25 mouse cellular contexts compared by ENCODE assay signal in the genomic region with DNA sequence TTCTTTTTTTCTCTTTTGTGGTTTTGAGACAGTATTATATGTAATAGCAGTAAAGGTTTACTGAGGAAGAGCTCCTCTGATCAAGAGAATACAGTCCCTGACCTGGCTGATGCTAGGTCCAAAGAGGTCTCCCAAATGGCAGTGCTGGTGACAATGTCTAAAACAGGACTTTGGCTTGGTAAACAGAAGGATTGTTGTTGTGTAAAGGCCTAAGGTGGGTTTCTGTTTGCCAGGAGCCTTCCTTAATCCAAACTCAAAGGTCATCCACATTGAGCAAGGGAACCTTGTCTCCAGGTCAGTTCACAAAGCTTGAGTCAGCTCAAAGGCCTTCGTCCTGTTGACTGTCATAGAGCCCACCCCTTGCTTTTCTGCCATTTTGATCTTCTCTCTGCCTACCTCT. TPM values are rescaled to one million over a fixed set of nuclear protein-coding genes. Genes with fewer than 3 reads are reported as not detected.
DNase-seq lines count a peak whose midpoint lies in the region; ATAC-seq lines count a peak whose summit lies in the region.
"Had no signal": no experiment of that assay in that cellular context is flagged by ENCODE, and none has a peak within 500 bp of the region (broad histone marks: within the 10 kb centered on the region; RNA-seq: fewer than 3 reads in every experiment).

No protein-coding gene starts in this region.

- no peaks in the 10 kb centered on the region for H3K9me3 ChIP-seq in liver, embryonic 12.5 days (replicated peaks)
- no peaks in the 10 kb centered on the region for H3K9me3 ChIP-seq in liver, embryonic 16.5 days (replicated peaks; ENCODE audit: control insufficient read depth, low read length)
- no peaks in the 10 kb centered on the region for H3K9me3 ChIP-seq in midbrain, embryonic 14.5 days (ENCODE audit: control insufficient read depth, low read length)
- H3K9me3 ChIP-seq: embryonic facial prominence, embryonic 13.5 days; forebrain, embryonic 12.5 days; heart, embryonic 12.5 days had no signal

- no peak overlapping the region for H3K9ac ChIP-seq in liver, embryonic 12.5 days
- H3K9ac ChIP-seq in liver, embryonic 16.5 days (ENCODE audit: low read depth, low read length): no peak overlapping the region
- H3K9ac ChIP-seq in midbrain, embryonic 14.5 days (replicated peaks; ENCODE audit: low read length): no peak overlapping the region
- H3K9ac ChIP-seq: embryonic facial prominence, embryonic 13.5 days; forebrain, embryonic 12.5 days; heart, embryonic 12.5 days had no signal

- ATAC-seq in liver, embryonic 12.5 days: 0 out of 2 replicates have a peak, but pooled peaks have one; percentile 21
- ATAC-seq in liver, embryonic 16.5 days (ENCODE audit: low read depth): peak; percentile 58
- no peak for ATAC-seq in midbrain, embryonic 14.5 days (ENCODE audit: low FRiP score, low TSS enrichment)
- ATAC-seq: CD4-positive, CD25-positive, alpha-beta regulatory T cell, adult 4 months; forebrain, embryonic 16.5 days had no signal

- H3K27ac ChIP-seq in liver, embryonic 12.5 days: no peak overlapping the region
- H3K27ac ChIP-seq in liver, embryonic 16.5 days (ENCODE audit: low read length): no peak overlapping the region
- no peak overlapping the region for H3K27ac ChIP-seq in midbrain, embryonic 14.5 days (replicated peaks; ENCODE audit: low read depth, low read length)
- H3K27ac ChIP-seq: embryonic facial prominence, embryonic 13.5 days; forebrain, embryonic 12.5 days had no signal

- peak; percentile 17 for DNase-seq in heart, adult 11 months
- no peak for DNase-seq in heart, postnatal 14 days
- DNase-seq in liver: no peak
- no peak for DNase-seq in midbrain, embryonic 14.5 days
- DNase-seq in ovary, postnatal 36 days (ENCODE audit: low spot score): no peak
- DNase-seq: adrenal gland, postnatal 10 days; B cell, adult 2 months; cerebellum, adult 11-12 months; cerebellum, adult 9-11 months; cerebellum, postnatal 36 days; gastrocnemius, postnatal 14 days; heart, postnatal 36 days had no signal

- 70% methylated on average over 1 of the region's 1 CpGs for WGBS in liver, embryonic 12.5 days (ENCODE audit: insufficient replicate concordance)
- 68% methylated on average over 1 of the region's 1 CpGs for WGBS in liver, embryonic 16.5 days (ENCODE audit: insufficient replicate concordance)
- 86% methylated on average over 1 of the region's 1 CpGs for WGBS in midbrain, embryonic 14.5 days

- no peaks in the 10 kb centered on the region for H3K27me3 ChIP-seq in liver, embryonic 12.5 days (replicated peaks)
- no peaks in the 10 kb centered on the region for H3K27me3 ChIP-seq in liver, embryonic 16.5 days (ENCODE audit: control insufficient read depth, insufficient read depth, low read depth, low read length)
- no peaks in the 10 kb centered on the region for H3K27me3 ChIP-seq in midbrain, embryonic 14.5 days (ENCODE audit: control insufficient read depth, insufficient read depth, low read length)
- H3K27me3 ChIP-seq: embryonic facial prominence, embryonic 13.5 days; forebrain, embryonic 12.5 days; heart, embryonic 12.5 days had no signal

- intact Hi-C loops in heart, postnatal 14 days (cut with DNase I): loop anchor here (5.0 to 10.0 kb wide), 2 partner anchors 77 to 211 kb away; no protein-coding TSS in a partner anchor

- no peak overlapping the region for H3K4me3 ChIP-seq in liver, embryonic 12.5 days
- no peak overlapping the region for H3K4me3 ChIP-seq in liver, embryonic 16.5 days (ENCODE audit: low read depth, low read length)
- no peak overlapping the region for H3K4me3 ChIP-seq in midbrain, embryonic 14.5 days (replicated peaks; ENCODE audit: low read depth, low read length)
- H3K4me3 ChIP-seq: embryonic facial prominence, embryonic 13.5 days; forebrain, embryonic 12.5 days; heart, embryonic 12.5 days had no signal

- H3K4me2 ChIP-seq in liver, embryonic 12.5 days: no peak overlapping the region
- no peak overlapping the region for H3K4me2 ChIP-seq in liver, embryonic 16.5 days (ENCODE audit: low read depth, low read length)
- no peak overlapping the region for H3K4me2 ChIP-seq in midbrain, embryonic 14.5 days (ENCODE audit: low read length)
- H3K4me2 ChIP-seq: embryonic facial prominence, embryonic 13.5 days; forebrain, embryonic 12.5 days; heart, embryonic 12.5 days had no signal

- peaks cover 9% of the 10 kb centered on the region for H3K4me1 ChIP-seq in liver, embryonic 12.5 days
- no peaks in the 10 kb centered on the region; the same call in 1 of the 2 replicates for H3K4me1 ChIP-seq in liver, embryonic 16.5 days (ENCODE audit: control insufficient read depth, low read depth, low read length)
- no peaks in the 10 kb centered on the region for H3K4me1 ChIP-seq in midbrain, embryonic 14.5 days (ENCODE audit: control insufficient read depth, insufficient read depth, low read length)
- H3K4me1 ChIP-seq: embryonic facial prominence, embryonic 13.5 days; forebrain, embryonic 12.5 days had no signal

- H3K36me3 ChIP-seq in liver, embryonic 12.5 days: no peaks in the 10 kb centered on the region
- H3K36me3 ChIP-seq in liver, embryonic 16.5 days (ENCODE audit: control insufficient read depth, insufficient read depth): no peaks in the 10 kb centered on the region
- no peaks in the 10 kb centered on the region for H3K36me3 ChIP-seq in midbrain, embryonic 14.5 days (ENCODE audit: control insufficient read depth, insufficient read depth, low read length)
- H3K36me3 ChIP-seq: embryonic facial prominence, embryonic 13.5 days; forebrain, embryonic 12.5 days; heart, embryonic 12.5 days had no signal

RNA-seq across cellular contexts. Expression of a gene that starts 18.0 kb away (rescaled TPM):
- not detected for total RNA-seq in heart, postnatal 14 days (2021)
- not detected in 2 replicates for polyA plus RNA-seq in liver, embryonic 12.5 days (2016; fragmentation: Nextera tagmentation; extraction: Ambion mirVana)
- not detected in 2 replicates for polyA plus RNA-seq in liver, embryonic 16.5 days (2015; fragmentation: Nextera tagmentation; extraction: Ambion mirVana)
- not detected in 2 replicates for polyA plus RNA-seq in midbrain, embryonic 14.5 days (2014; fragmentation: Nextera tagmentation; extraction: Ambion mirVana)
- total RNA-seq: adrenal gland, postnatal 10 days; heart, adult 8-10 months; heart, postnatal 36 days; MEL had no signal
- polyA plus RNA-seq: CD4-positive, CD25-positive, alpha-beta regulatory T cell, adult 4 months; embryonic facial prominence, embryonic 13.5 days; forebrain, embryonic 12.5 days; forebrain, embryonic 16.5 days; frontal cortex, adult 2 months; gonadal fat pad, adult 2 months; heart, embryonic 12.5 days; heart, embryonic 16.5 days; hindbrain, embryonic 11.5 days had no signal

RNA-seq across cellular contexts. Expression of a gene that starts 41.8 kb away (rescaled TPM):
- total RNA-seq in heart, postnatal 14 days (2021): 10 to 100 TPM; 46.0 to 50.7 TPM
- 50.7 and 51.1 TPM in 2 replicates for polyA plus RNA-seq in liver, embryonic 12.5 days (2016; fragmentation: Nextera tagmentation; extraction: Ambion mirVana)
- polyA plus RNA-seq in liver, embryonic 16.5 days (2015; fragmentation: Nextera tagmentation; extraction: Ambion mirVana): 35.2 and 37.1 TPM in 2 replicates
- 85.2 and 127 TPM in 2 replicates for polyA plus RNA-seq in midbrain, embryonic 14.5 days (2014; fragmentation: Nextera tagmentation; extraction: Ambion mirVana)
